Mouse (Mus musculus) neural tube, embryonic 11.5 days (tissue): ENCODE data around the gene Noxred1. TPM values are rescaled to one million over a fixed set of nuclear protein-coding genes. Genes with fewer than 3 reads are reported as not detected.

ENCODE experiments used
- ATAC-seq: fragments of 200-750 bp; cut with Nextera tagmentation; 2 replicates; pipeline ENCODE4 v1.8.0; 2017; ENCODE audit warnings: moderate number of reproducible peaks, mild to moderate bottlenecking, moderate TSS enrichment, moderate library complexity; ENCODE audit not compliant: insufficient read depth, low FRiP score, low TSS enrichment
- DNase-seq: peaks from one replicate; pipeline ENCODE4 v3.0.0-alpha.2; 2015; ENCODE audit warnings: low spot score
- H3K27ac ChIP-seq: fragments of 300-500 bp; sonication (generic); 2 replicates; pipeline ENCODE4 v1.5.1; 2014; ENCODE audit warnings: low read depth, mild to moderate bottlenecking, low read length
- H3K27me3 ChIP-seq: fragments of 300-500 bp; sonication (generic); 2 replicates; pipeline ENCODE4 v1.6.1; 2014; ENCODE audit warnings: mild to moderate bottlenecking, low read length, mixed read lengths; ENCODE audit not compliant: control insufficient read depth, insufficient read depth
- H3K36me3 ChIP-seq: fragments of 300-500 bp; sonication (generic); 2 replicates; pipeline ENCODE4 v1.6.1; 2014; ENCODE audit warnings: mild to moderate bottlenecking, low read length, moderate library complexity, mixed read lengths; ENCODE audit not compliant: control insufficient read depth, insufficient read depth
- H3K4me1 ChIP-seq: fragments of 300-500 bp; sonication (generic); 2 replicates; pipeline ENCODE4 v1.6.1; 2014; ENCODE audit warnings: low read length, mixed read lengths; ENCODE audit not compliant: control insufficient read depth, insufficient read depth
- H3K4me2 ChIP-seq: fragments of 300-500 bp; sonication (generic); 2 replicates; pipeline ENCODE4 v1.6.1; 2014; ENCODE audit warnings: low read depth, mild to moderate bottlenecking, moderate library complexity
- H3K4me3 ChIP-seq: fragments of 300-500 bp; sonication (generic); 2 replicates; pipeline ENCODE4 v1.5.1; 2014; ENCODE audit warnings: low read depth, low read length
- H3K9ac ChIP-seq: fragments of 300-500 bp; sonication (generic); 2 replicates; pipeline ENCODE4 v1.6.1; 2014; ENCODE audit warnings: mild to moderate bottlenecking, low read length
- H3K9me3 ChIP-seq: fragments of 300-500 bp; sonication (generic); 2 replicates; pipeline ENCODE4 v1.6.1; 2016; ENCODE audit warnings: low read length; ENCODE audit not compliant: control insufficient read depth
- WGBS: fragments of 180-500 bp; shearing (Covaris S2); extraction: QIAGEN DNeasy Blood & Tissue Kit; methylation state at CpG from one replicate; pipeline ENCODE4 v1.1.7; 2014; 5-methylcytosine and 5-hydroxymethylcytosine counted together
- polyA plus RNA-seq: library from polyadenylated mRNA; unstranded; fragments of >200 nt; fragmentation: Nextera tagmentation; extraction: Ambion mirVana; gene quantifications from 2 replicates; pipeline ENCODE4 v1.2.1, GENCODE M21; 2014

Gene Noxred1
- polyA plus RNA-seq, 1 experiment from 2014 or later: 0.78 TPM

- Histone ChIP-seq H3K4me2 (no peak overlapping the region), H3K4me3 (no peak overlapping the region), H3K4me1 (no peaks in the 10 kb centered on the region), H3K9me3 (no peaks in the 10 kb centered on the region), H3K36me3 (peaks cover 23% of the 10 kb centered on the region), H3K27me3 (no peaks in the 10 kb centered on the region), H3K27ac (no peak overlapping the region), H3K9ac (no peak overlapping the region)
- ATAC-seq: no peak
- WGBS: 95% methylated on average over 6 of the region's 6 CpGs
- DNase-seq: no peak
Measured at GRCm38 (mm10) chr12:87253878-87254277, 15.3 kb upstream of the Noxred1 start.

- Histone ChIP-seq H3K9ac (no peak overlapping the region), H3K36me3 (peaks cover 22% of the 10 kb centered on the region), H3K4me3 (no peak overlapping the region), H3K4me1 (no peaks in the 10 kb centered on the region), H3K27me3 (no peaks in the 10 kb centered on the region), H3K4me2 (no peak overlapping the region), H3K27ac (no peak overlapping the region), H3K9me3 (no peaks in the 10 kb centered on the region)
- no peak for ATAC-seq
- no peak for DNase-seq
- 95% methylated on average over 6 of the region's 6 CpGs for WGBS
Measured at GRCm38 (mm10) chr12:87250161-87250560, 11.6 kb upstream of the Noxred1 start.

- no peak for ATAC-seq
Measured at GRCm38 (mm10) chr12:87236882-87237483, 1.5 kb downstream of the Noxred1 start.

GRCm38 (mm10) chr12:87230379-87230895 lies 8.1 kb downstream of the Noxred1 start:
- no peaks in the 10 kb centered on the region for H3K4me1 ChIP-seq
- no peak overlapping the region for H3K27ac ChIP-seq
- H3K4me2 ChIP-seq: no peak overlapping the region
- no peaks in the 10 kb centered on the region for H3K27me3 ChIP-seq
- ATAC-seq (no peak), DNase-seq (no peak)
- no peak overlapping the region for H3K9ac ChIP-seq
- no peaks in the 10 kb centered on the region for H3K36me3 ChIP-seq
- no peaks in the 10 kb centered on the region for H3K9me3 ChIP-seq
- no peak overlapping the region for H3K4me3 ChIP-seq

More at GRCm38 (mm10) chr12:87236882-87237483, 1.5 kb downstream of the Noxred1 start:
- Histone ChIP-seq H3K4me1 (no peaks in the 10 kb centered on the region), H3K9ac (no peak overlapping the region), H3K9me3 (no peaks in the 10 kb centered on the region), H3K27me3 (no peaks in the 10 kb centered on the region), H3K4me2 (no peak overlapping the region), H3K4me3 (no peak overlapping the region), H3K27ac (no peak overlapping the region), H3K36me3 (peaks cover 13% of the 10 kb centered on the region)
- DNase-seq: no peak
- WGBS: 81% methylated on average over 5 of the region's 5 CpGs

GRCm38 (mm10) chr12:87229633-87230032 lies 8.9 kb downstream of the Noxred1 start:
- Histone ChIP-seq H3K27me3 (no peaks in the 10 kb centered on the region), H3K9ac (no peak overlapping the region), H3K4me2 (no peak overlapping the region), H3K4me3 (no peak overlapping the region), H3K27ac (no peak overlapping the region), H3K9me3 (no peaks in the 10 kb centered on the region), H3K36me3 (no peaks in the 10 kb centered on the region), H3K4me1 (no peaks in the 10 kb centered on the region)
- DNase-seq: no peak
- 93% methylated on average over 2 of the region's 2 CpGs for WGBS
- no peak for ATAC-seq

GRCm38 (mm10) chr12:87226801-87227200 lies 11.7 kb downstream of the Noxred1 start:
- H3K9ac ChIP-seq: no peak overlapping the region

GRCm38 (mm10) chr12:87224950-87225349 lies 13.6 kb downstream of the Noxred1 start:
- WGBS: 73% methylated on average over 10 of the region's 10 CpGs
- Histone ChIP-seq H3K36me3 (no peaks in the 10 kb centered on the region), H3K4me2 (no peak overlapping the region), H3K4me1 (no peaks in the 10 kb centered on the region), H3K27me3 (no peaks in the 10 kb centered on the region), H3K9ac (no peak overlapping the region), H3K27ac (no peak overlapping the region), H3K4me3 (no peak overlapping the region), H3K9me3 (no peaks in the 10 kb centered on the region)
- DNase-seq (no peak), ATAC-seq (no peak)

More at GRCm38 (mm10) chr12:87226801-87227200, 11.7 kb downstream of the Noxred1 start:
- Histone ChIP-seq H3K4me1 (no peaks in the 10 kb centered on the region), H3K27me3 (no peaks in the 10 kb centered on the region), H3K9me3 (no peaks in the 10 kb centered on the region), H3K27ac (no peak overlapping the region), H3K4me3 (no peak overlapping the region), H3K36me3 (no peaks in the 10 kb centered on the region), H3K4me2 (no peak overlapping the region)
- ATAC-seq (no peak), DNase-seq (no peak)
- 79% methylated on average over 7 of the region's 7 CpGs for WGBS

- ATAC-seq: no peak
- WGBS: 74% methylated on average over 7 of the region's 7 CpGs
Measured at GRCm38 (mm10) chr12:87219362-87219761, 19.2 kb downstream of the Noxred1 start.

GRCm38 (mm10) chr12:87217596-87217995 lies 20.9 kb downstream of the Noxred1 start:
- ATAC-seq: no peak
- no peak overlapping the region for H3K9ac ChIP-seq
- no peaks in the 10 kb centered on the region for H3K36me3 ChIP-seq
- no peaks in the 10 kb centered on the region for H3K27me3 ChIP-seq
- no peak overlapping the region for H3K4me3 ChIP-seq
- H3K27ac ChIP-seq: no peak overlapping the region
- H3K4me2 ChIP-seq: no peak overlapping the region
- no peaks in the 10 kb centered on the region for H3K4me1 ChIP-seq
- DNase-seq: no peak
- H3K9me3 ChIP-seq: no peaks in the 10 kb centered on the region

More at GRCm38 (mm10) chr12:87219362-87219761, 19.2 kb downstream of the Noxred1 start:
- no peak overlapping the region for H3K4me2 ChIP-seq
- H3K9me3 ChIP-seq: no peaks in the 10 kb centered on the region
- no peak overlapping the region for H3K27ac ChIP-seq
- H3K27me3 ChIP-seq: no peaks in the 10 kb centered on the region
- no peak overlapping the region for H3K9ac ChIP-seq
- no peaks in the 10 kb centered on the region for H3K36me3 ChIP-seq
- H3K4me3 ChIP-seq: no peak overlapping the region
- no peak for DNase-seq
- H3K4me1 ChIP-seq: no peaks in the 10 kb centered on the region
